Mouse (Mus musculus): ENCODE results near the gene Sgtb.

DNA sequence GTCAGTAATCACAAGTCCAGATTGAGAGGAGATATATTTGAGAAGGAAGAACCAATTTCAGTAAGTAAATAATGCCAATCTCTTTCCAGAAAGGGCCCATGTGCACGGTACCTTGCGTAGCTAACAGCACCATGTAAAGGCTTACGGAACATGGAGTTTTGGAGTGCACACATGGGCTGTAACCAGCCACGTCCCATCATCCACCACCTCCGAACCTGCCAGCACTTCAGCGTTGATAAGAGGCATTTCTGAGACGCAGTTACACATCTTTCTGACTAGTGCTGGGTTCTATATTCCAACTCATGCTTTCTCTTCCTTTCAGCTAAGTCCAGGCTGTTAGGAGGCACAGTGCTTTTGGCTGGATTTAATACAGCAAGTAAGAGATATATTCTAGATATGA is 12.4 kb upstream of the Sgtb start:
- TF ChIP-seq POLR2A (IDR thresholded peaks at IDR 0.05; ENCODE audit: control insufficient read depth, extremely low read depth, insufficient read depth, low read length, poor library complexity) (no peak), CTCF (IDR thresholded peaks at IDR 0.05; ENCODE audit: borderline replicate concordance, control insufficient read depth, extremely low read depth, insufficient read depth, low read length, poor library complexity) (no peak)

Data from thymus, adult 2 months (tissue).